Mouse (Mus musculus): ENCODE measurements around the gene Phactr4. TPM values are rescaled to one million over a fixed set of nuclear protein-coding genes. Genes with fewer than 3 reads are reported as not detected.

Phactr4 gene
- total and polyA plus RNA-seq, 2 experiments from 2014 or later: 4.4 to 10.0 TPM

DNA sequence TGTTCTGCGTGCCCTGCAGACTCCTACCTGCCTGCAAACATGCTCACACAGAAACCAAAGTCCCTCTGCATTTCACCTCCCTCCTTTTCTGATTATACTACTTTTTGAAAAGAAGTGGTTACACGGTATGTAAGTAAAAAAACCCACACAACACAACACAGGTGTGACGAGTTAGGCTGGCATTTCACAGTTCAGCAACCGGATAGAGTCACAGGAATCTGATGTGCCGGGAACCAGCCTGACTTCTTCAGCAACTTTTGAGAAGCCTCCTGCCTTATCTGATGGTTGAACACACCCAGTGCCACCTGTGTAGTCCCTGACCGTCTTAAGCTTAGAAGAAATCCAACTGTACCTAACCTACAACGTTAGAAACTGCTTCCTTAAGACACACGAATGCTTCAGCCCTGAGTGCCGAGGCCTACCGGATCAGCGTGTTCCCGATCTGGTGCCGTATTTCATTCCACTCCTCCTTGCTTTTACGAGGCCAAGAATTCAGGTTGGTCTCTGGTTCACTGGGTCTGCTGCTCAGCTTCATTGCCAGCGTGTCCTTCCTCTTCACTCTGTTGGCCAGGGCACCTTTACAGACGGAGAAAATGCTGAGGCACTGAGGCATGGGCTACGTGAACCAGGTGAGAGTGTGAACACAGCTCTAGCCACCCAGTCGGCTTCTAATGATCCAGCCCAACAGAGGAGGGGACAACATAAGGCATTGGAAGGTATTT lies 54.6 kb downstream of the Phactr4 start:
- no peak for TF ChIP-seq EP300 (IDR thresholded peaks at IDR 0.05; ENCODE audit: low read depth)
- TF ChIP-seq CTCF (IDR thresholded peaks at IDR 0.05; ENCODE audit: low read depth): no peak
- no peaks in the 10 kb centered on the region for H3K9me3 ChIP-seq (replicated peaks; ENCODE audit: control insufficient read depth, low read length)
- no peaks in the 10 kb centered on the region for H3K4me1 ChIP-seq (ENCODE audit: control insufficient read depth, insufficient read depth)
- H3K4me2 ChIP-seq (ENCODE audit: low read depth, low read length): no peak overlapping the region
- no peak overlapping the region for H3K27ac ChIP-seq (ENCODE audit: low read depth)
- peaks cover 88% of the 10 kb centered on the region for H3K36me3 ChIP-seq (replicated peaks; ENCODE audit: control insufficient read depth, insufficient read depth, low read length)
- DNase-seq (ENCODE audit: low spot score) (no peak), ATAC-seq (ENCODE audit: insufficient read depth, low read depth) (no peak)
- no peak overlapping the region for H3K4me3 ChIP-seq (ENCODE audit: low read depth, low read length)
- no peak overlapping the region for H3K9ac ChIP-seq (replicated peaks; ENCODE audit: low read depth, low read length)
- H3K27me3 ChIP-seq (ENCODE audit: control insufficient read depth, insufficient read depth, low read length): no peaks in the 10 kb centered on the region
- 91% methylated on average over 18 of the region's 18 CpGs for WGBS

DNA sequence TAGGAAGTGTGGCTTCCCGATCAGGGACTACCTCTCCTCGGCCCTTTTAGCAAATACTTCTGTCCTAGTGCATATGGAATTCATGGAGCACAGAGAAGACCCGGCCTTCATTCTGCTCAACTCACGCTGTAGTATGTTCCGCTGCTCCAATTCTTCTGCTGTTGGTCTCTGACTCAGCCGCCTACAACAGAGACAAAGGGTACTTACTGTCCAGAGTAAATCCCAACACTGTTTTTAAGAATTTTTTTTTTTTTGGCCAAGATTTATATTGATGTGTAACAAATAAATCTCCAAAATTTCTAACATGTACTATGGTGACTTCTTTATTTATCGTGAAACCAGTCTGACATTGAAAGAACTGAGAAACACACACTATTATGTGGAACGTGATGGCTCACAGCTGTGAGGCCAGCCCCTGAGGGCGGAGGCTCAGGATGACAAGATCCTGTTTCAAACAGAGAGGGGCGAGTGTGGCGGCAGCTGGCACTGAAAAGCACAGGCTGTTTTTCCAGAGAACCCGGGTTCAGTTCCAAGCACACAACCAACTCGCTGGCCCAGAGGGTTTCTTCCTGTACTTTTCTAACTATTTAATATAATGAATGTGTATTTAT lies 56.7 kb downstream of the Phactr4 start:
- Histone ChIP-seq H3K4me3 (ENCODE audit: low read depth, low read length) (no peak overlapping the region), H3K4me2 (ENCODE audit: low read depth, low read length) (no peak overlapping the region), H3K9me3 (replicated peaks; ENCODE audit: control insufficient read depth, low read length) (no peaks in the 10 kb centered on the region), H3K4me1 (ENCODE audit: control insufficient read depth, insufficient read depth) (no peaks in the 10 kb centered on the region), H3K36me3 (replicated peaks; ENCODE audit: control insufficient read depth, insufficient read depth, low read length) (peaks cover 90% of the 10 kb centered on the region), H3K9ac (replicated peaks; ENCODE audit: low read depth, low read length) (no peak overlapping the region), H3K27ac (ENCODE audit: low read depth) (no peak overlapping the region), H3K27me3 (ENCODE audit: control insufficient read depth, insufficient read depth, low read length) (no peaks in the 10 kb centered on the region)
- DNase-seq (ENCODE audit: low spot score) (no peak), ATAC-seq (ENCODE audit: insufficient read depth, low read depth) (no peak)
- TF ChIP-seq CTCF (IDR thresholded peaks at IDR 0.05; ENCODE audit: low read depth) (no peak), EP300 (IDR thresholded peaks at IDR 0.05; ENCODE audit: low read depth) (no peak)
- 83% methylated on average over 13 of the region's 13 CpGs for WGBS

DNA sequence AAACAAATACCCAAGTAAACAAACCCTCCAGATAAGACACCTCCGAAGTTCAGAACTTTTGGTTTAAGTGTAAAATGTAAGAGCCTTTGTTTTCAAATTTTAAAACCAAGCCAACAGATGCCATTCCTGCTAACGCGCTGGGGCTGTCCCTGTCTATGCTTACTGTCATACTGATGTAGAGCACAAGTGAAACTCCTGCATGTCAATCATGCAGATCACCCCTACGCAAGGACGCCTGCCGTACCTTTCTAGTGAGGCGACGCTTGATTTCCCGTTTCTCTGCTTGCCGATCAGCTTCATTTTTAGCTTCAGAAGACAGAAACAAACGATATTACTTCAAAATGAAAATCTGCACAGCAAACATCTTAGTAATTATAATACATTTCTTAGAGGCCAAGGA lies 58.8 kb downstream of the Phactr4 start:
- H3K9ac ChIP-seq (replicated peaks; ENCODE audit: low read depth, low read length): no peak overlapping the region
- no peaks in the 10 kb centered on the region for H3K9me3 ChIP-seq (replicated peaks; ENCODE audit: control insufficient read depth, low read length)
- DNase-seq (ENCODE audit: low spot score) (no peak), ATAC-seq (ENCODE audit: insufficient read depth, low read depth) (no peak)
- H3K4me2 ChIP-seq (ENCODE audit: low read depth, low read length): no peak overlapping the region
- H3K4me3 ChIP-seq (ENCODE audit: low read depth, low read length): no peak overlapping the region
- 92% methylated on average over 11 of the region's 11 CpGs for whole genome bisulfite sequencing
- no peaks in the 10 kb centered on the region for H3K4me1 ChIP-seq (ENCODE audit: control insufficient read depth, insufficient read depth)
- H3K27me3 ChIP-seq (ENCODE audit: control insufficient read depth, insufficient read depth, low read length): no peaks in the 10 kb centered on the region
- H3K36me3 ChIP-seq (replicated peaks; ENCODE audit: control insufficient read depth, insufficient read depth, low read length): peaks cover 84% of the 10 kb centered on the region
- no peak overlapping the region for H3K27ac ChIP-seq (ENCODE audit: low read depth)
- TF ChIP-seq CTCF (IDR thresholded peaks at IDR 0.05; ENCODE audit: low read depth) (no peak), EP300 (IDR thresholded peaks at IDR 0.05; ENCODE audit: low read depth) (no peak)

DNA sequence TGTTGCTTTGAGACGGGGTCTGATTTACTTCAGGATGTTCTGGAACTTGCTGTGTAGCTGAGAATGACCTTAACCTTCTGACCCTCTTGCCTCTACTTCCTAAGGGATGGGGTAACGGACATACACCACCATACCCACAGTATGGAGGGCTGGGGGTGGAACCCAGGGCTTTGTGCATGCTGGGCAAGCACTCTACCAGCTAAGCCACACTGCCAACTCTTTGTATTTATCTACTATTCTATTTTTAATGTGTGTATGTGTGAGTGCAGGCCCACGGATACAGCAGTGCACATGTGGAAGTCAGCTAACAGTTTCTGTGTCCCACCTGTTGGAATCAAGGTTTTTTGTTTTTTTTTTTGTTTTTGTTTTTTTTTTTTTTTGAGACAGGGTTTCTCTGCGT lies 62.8 kb downstream of the Phactr4 start:
- H3K36me3 ChIP-seq (replicated peaks; ENCODE audit: control insufficient read depth, insufficient read depth, low read length): peaks cover 61% of the 10 kb centered on the region
- H3K27me3 ChIP-seq (ENCODE audit: control insufficient read depth, insufficient read depth, low read length): no peaks in the 10 kb centered on the region

DNA sequence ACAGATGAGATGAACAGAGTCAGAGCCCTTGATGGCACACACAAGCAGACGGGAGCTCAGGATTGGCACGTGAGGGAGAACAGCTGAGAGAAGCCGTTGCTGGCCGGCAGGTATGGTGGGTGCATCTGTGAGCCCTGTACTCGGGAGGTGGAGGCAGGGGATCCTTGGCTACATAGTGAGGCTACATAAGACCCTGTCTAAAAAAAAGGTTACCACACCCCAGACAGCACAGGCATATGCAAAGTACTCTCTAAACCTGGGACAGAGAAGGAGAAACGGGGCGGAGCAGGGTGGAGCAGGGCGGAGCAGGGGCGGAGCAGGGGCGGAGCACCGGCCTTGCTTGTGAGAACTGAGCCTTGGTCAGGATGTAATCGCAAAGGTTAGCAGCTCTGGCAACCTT lies 66.1 kb downstream of the Phactr4 start:
- peaks cover 41% of the 10 kb centered on the region for H3K36me3 ChIP-seq (replicated peaks; ENCODE audit: control insufficient read depth, insufficient read depth, low read length)
- 53% methylated on average over 12 of the region's 12 CpGs for WGBS
- ATAC-seq (ENCODE audit: insufficient read depth, low read depth): no peak

More for the DNA sequence above, 62.8 kb downstream of the Phactr4 start:
- no peak overlapping the region for H3K4me3 ChIP-seq (ENCODE audit: low read depth, low read length)
- no peaks in the 10 kb centered on the region for H3K4me1 ChIP-seq (ENCODE audit: control insufficient read depth, insufficient read depth)
- no peak overlapping the region for H3K4me2 ChIP-seq (ENCODE audit: low read depth, low read length)
- TF ChIP-seq EP300 (IDR thresholded peaks at IDR 0.05; ENCODE audit: low read depth) (no peak), CTCF (IDR thresholded peaks at IDR 0.05; ENCODE audit: low read depth) (no peak)
- H3K9me3 ChIP-seq (replicated peaks; ENCODE audit: control insufficient read depth, low read length): no peaks in the 10 kb centered on the region
- 0 out of 2 replicates have a peak, but pooled peaks have one; percentile 57 for ATAC-seq (ENCODE audit: insufficient read depth, low read depth)
- WGBS: 67% methylated on average over 4 of the region's 4 CpGs
- H3K9ac ChIP-seq (replicated peaks; ENCODE audit: low read depth, low read length): no peak overlapping the region
- peak overlapping the region; percentile 18 for H3K27ac ChIP-seq (ENCODE audit: low read depth)
- no peak for DNase-seq (ENCODE audit: low spot score)

More for the DNA sequence above, 66.1 kb downstream of the Phactr4 start:
- Histone ChIP-seq H3K27me3 (ENCODE audit: control insufficient read depth, insufficient read depth, low read length) (no peaks in the 10 kb centered on the region), H3K4me1 (ENCODE audit: control insufficient read depth, insufficient read depth) (peaks cover 10% of the 10 kb centered on the region; the same call in 1 of the 2 replicates), H3K9me3 (replicated peaks; ENCODE audit: control insufficient read depth, low read length) (no peaks in the 10 kb centered on the region), H3K27ac (ENCODE audit: low read depth) (no peak overlapping the region), H3K9ac (replicated peaks; ENCODE audit: low read depth, low read length) (no peak overlapping the region), H3K4me2 (ENCODE audit: low read depth, low read length) (no peak overlapping the region), H3K4me3 (ENCODE audit: low read depth, low read length) (no peak overlapping the region)
- TF ChIP-seq EP300 (IDR thresholded peaks at IDR 0.05; ENCODE audit: low read depth): no peak
- no peak for TF ChIP-seq CTCF (IDR thresholded peaks at IDR 0.05; ENCODE audit: low read depth)
- DNase-seq (ENCODE audit: low spot score): no peak

All from heart, postnatal 0 days (tissue).